Mouse (Mus musculus) C3H10T1/2 (cell line): ENCODE data around the gene AW209491. TPM values are rescaled to one million over a fixed set of nuclear protein-coding genes. Genes with fewer than 3 reads are reported as not detected.

Experiments
- polyA plus RNA-seq, 2 experiments: library from polyadenylated mRNA; unstranded; fragments of >200 nt; fragmentation: generic; extraction: Trizol; gene quantifications; one replicate each; pipeline ENCODE4 v1.2.1; 2012; ENCODE audit warnings: missing spikeins in 2 of 2

Gene AW209491
- 1 to 10 TPM; 1.1 to 7.4 TPM for polyA plus RNA-seq

DNA sequence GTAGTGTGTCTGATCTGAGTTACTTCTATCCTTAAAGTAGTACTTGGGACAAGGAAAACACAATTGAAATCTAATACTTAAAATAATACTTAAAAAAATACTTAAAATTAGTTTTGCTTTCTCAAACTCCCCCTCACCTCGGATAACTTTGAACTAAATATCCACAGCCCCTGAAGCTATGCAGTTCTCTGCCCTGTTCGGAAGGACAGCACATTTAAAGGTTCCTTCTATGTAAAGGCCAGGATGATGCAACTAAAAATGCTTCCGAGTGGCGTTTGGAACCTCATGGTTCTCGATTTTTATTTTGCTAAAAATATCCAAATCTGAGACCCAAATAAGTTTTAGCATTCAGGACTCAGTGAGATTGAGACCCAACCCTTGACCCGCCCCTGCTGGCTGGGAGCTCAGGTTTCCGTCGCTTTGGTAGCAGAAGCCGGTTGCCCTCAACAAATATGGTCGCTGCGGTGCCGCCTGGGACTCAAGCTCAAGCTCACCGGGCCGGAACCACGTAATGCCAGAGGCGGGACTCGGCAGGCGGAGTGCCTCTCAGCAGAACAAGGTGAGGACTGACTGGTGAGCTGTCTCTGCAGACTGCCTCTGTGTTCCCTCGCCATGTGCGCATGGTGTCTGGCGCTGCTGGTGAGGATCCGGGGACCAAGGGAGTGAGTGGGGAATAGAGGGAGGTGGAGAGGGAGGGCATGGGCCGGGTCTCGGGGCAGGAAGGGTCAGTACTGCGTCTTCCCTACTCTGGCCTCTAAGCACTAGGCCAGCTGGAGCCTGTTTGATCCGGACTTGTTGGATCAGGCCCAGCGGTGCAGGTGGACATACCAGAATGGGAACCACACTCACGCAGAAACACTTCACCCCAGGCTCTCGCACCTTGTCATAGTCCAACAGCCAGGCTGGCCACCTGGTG is at the start of gene AW209491:
Gene AW209491 (plus strand): TSS at position 429 of the 916 bp plus-strand sequence.

DNA sequence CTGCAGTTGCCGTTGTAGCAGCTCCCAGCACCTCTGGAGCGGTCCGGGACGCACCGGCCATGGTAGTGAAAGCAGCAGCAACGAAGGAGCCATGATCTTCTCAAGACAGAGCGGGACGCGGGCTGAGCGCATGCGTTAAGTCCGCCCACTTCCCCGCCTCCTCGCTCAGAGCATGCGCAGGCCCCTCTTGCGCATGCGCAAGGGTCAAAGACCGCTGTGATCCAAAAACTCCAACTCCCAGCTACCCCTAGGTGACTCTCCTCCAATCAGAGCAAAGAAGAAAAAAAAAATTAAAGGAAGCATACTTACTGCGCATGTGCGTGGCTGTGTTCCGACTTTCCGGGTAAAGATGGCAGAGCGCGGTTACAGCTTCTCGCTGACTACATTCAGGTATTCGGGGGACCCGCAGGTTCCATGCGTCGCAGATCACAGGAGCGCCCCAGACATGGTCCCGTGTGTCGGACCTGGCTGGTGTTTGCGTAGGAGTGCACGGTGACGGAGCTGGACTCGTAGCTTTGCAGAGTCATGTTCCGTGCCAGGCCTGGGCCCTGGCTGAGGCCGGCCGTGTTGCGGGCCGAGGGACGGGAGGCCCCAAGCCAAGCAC is 16.9 kb upstream of the AW209491 start, which contains the start of the genes Mrpl32 and Psma2:
Gene Mrpl32 (minus strand): TSS at position 240 of the 604 bp plus-strand sequence.
Gene Psma2 (plus strand): TSS at position 315 of the 604 bp plus-strand sequence.

Other genes starting within 250 kb of the AW209491 start
- gene Hecw1, start 106.9 kb upstream of the AW209491 start, polyA plus RNA-seq = under 1 TPM in 1 of 2 experiments, not detected in 1; 0.02 TPM
- 10 to 100 TPM; 15.2 to 24.1 TPM for gene Mrpl32, start 17.0 kb upstream of the AW209491 start, polyA plus RNA-seq
- 10 to 100 TPM; 57.7 to 68.8 TPM for gene Psma2, start 16.9 kb upstream of the AW209491 start, polyA plus RNA-seq